Mouse (Mus musculus): Measurements from ENCODE around the gene Gm17455.

The Gm17455 gene

DNA sequence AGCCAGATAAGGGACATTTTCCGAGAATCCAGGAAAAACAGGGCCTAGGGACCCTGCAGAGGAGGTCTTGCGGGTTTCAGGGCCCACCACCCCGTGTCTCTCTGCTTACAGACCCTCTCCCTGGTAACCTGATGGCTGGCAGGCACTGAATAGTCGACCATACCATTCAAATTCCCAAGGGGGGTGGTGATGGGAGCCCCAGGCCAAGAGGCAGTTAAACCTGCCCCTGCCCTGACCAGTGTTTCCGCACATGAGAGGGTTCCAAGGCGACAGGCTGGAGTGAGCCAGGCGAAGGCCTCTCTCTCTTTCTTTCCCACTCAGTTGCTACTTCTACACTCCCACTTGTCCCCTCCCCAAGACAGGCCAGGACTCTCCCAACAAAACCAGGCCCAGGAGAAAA lies at the start of gene Gm17455:
Gene Gm17455 (plus strand): TSS at position 278 of the 400 bp plus-strand sequence.
- DNase-seq: no peak

GRCm38 (mm10) chr10:60350077-60350804 lies 49.3 kb upstream of the Gm17455 start:
- no peak for DNase-seq

DNA sequence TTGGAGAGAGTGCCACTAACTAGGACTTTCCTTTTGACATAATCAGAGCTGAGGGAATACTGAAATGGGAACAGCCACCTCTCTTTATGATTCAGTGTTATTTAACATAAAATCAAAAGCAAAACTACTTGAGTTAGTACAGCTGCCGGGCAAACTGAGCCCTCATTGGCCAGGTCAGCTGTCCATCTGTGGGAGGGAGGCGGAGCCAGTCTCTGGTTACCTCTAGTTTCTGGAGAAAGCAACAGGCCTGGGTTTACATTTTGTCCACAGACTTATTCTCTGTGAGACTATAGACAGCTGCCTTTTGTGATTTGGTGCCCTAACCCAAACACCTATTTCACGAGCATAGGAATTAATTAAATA lies 48.7 kb upstream of the Gm17455 start:
- DNase-seq: peak; percentile 97

DNA sequence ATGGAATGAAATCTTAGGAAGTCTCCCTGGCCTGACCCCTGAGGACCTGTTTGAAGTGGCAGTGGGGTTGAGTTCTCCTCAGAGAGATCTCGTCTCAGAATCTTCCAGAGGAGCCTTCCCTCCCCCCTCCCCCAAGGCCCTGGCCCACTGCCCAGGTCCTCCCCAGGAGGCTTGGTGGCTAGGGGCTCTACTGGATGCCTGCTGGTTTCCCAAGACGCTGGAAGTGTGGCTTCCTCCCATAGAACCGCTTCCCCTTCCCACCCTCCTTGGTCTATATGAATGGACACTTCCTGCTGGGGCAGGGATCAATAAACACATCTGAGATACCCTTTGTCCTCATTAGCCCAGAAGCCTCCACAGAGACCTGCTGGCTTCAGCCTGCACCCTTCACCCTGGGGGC lies 48.3 kb upstream of the Gm17455 start:
- DNase-seq: peak; percentile 54

DNA sequence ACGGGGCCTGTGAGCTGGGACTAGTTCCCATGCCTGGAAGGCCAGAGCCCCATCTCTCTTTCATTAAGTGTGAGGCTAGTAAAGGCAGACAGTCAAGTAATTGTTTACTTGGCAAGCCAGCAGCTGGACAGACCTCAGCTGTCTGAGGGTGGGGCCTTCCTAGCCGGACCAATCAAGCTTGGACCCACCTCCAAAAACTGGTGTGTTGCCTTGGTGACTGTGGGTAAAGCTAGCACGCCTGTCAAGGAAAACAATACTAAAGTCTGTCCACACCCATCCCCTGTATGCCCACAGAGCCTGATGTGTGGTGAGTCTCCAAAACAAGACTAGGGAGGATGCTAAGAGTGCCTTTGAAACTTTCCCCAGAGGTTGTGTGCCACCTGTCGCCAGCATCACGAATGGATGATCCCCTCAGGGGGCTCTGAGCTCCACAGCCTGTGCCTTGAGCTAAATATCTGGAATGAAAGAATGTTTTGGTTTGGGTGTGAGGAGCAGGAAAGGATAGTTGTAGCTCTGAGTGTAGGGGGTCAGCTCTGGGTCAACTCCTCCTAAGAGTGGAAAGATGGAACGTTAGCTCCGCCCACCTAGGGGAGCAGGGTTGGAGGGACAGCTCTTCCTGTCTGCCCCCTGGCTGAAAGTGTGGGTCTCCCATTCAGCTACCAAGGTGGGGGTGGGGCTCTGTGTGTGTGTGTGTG lies 47.6 kb upstream of the Gm17455 start:
- DNase-seq: peak; percentile 95

GRCm38 (mm10) chr10:60353241-60354002 lies 46.1 kb upstream of the Gm17455 start:
- no peak for DNase-seq

DNA sequence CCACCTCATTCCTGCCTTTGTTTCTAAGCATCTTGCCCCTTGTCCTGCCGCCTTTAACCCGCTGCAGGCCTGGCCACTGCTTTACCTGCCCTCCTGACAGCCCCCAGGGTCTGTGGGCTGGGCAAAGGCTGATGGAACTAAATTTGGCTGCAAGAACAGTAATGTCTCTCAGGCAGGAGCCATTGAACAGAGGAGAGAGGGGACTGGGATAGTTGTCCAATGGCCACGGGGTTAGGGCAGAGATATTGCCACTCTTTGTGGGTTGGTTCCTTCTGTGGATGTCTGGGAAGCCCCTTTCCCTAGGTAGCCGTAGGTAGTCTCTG lies 45.6 kb upstream of the Gm17455 start:
- no peak for DNase-seq

DNA sequence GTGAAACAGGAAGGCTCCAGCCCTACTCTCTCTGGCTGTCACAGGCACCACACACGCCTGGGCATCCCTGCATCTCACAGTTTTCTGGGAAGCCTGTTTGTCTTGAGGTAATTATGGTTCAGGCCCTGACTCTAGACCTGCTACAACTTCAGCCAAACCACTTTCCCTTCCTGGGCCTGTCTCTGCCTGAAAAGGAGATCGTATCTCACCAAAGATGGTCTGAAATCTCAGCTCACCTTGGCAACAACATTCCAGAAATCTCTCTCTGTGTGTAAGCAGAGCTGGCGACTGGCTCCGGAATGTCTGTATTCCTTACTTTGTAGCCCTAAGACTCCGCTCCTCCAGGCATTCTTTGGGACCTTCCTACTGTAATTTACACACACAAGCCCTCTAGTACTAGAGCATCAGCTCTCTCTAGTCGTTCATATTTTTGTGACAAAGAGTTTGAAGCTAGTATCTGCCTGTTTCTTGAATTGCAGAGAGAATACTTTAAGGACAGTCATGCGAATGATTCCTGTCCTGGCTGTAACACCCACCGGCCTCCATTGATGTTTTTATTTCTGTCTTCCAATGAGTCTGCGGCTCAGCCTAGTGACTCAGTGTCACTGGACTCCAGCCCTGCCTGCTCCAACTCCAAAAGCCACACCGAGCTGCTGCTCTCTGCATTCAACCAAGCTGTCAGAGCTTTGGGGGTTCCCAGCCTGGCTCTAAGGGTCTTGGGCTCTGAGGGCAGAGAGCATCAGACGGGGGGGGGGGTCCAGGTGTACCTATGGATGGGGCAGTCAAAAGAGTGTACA lies 44.4 kb upstream of the Gm17455 start:
- DNase-seq: no peak

DNA sequence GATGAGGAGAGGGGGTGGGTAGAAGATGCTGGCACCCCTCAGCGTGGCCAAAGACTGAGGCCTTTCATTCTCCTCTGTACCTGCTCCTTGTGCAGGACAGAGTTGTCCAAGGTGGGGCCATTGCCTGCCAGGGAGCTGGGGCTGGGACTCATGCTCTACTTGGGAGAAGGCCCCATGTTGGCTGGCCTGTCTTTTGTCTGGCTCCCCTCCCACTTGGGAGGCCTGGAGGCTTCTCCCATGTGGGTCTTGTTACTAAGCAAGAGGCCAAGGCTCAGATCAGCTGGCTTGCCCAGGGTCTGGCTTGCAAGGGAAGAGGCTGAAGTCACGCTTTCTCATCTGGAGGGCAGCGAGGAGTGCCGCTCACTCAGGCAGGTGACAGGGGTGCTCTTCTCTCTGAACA lies 42.1 kb upstream of the Gm17455 start:
- DNase-seq: no peak

DNA sequence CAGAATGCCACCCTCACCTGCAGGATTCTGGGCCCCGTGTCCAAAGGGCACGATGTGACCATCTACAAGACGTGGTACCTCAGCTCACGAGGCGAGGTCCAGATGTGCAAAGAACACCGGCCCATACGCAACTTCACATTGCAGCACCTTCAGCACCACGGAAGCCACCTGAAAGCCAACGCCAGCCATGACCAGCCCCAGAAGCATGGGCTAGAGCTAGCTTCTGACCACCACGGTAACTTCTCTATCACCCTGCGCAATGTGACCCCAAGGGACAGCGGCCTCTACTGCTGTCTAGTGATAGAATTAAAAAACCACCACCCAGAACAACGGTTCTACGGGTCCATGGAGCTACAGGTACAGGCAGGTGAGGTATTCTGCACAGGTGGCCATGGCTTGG lies 41.6 kb upstream of the Gm17455 start:
- no peak for DNase-seq

GRCm38 (mm10) chr10:60358776-60359175 lies 40.8 kb upstream of the Gm17455 start:
- DNase-seq: no peak

GRCm38 (mm10) chr10:60361615-60362309 lies 37.8 kb upstream of the Gm17455 start:
- no peak for DNase-seq

GRCm38 (mm10) chr10:60362310-60362628 lies 37.3 kb upstream of the Gm17455 start:
- DNase-seq: no peak

DNA sequence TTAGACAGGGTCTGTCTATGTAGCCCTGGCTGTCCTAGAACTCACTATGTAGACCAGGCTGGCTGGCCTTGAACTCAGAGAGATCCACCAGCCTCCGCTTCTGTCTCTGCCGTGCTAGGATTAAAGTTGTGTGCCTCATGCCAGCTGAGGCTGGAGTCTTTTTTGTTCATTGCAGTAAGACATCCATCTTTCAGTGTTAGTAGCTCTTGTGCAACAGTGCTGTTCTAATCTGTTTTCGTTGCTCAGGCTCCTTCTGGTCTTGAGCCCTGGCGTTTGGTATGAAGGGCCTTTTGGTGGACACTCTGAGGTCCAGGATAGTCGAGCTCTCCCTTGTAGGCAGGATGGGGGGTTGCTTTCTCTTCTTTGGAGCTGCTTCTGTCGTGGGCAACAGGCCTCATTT lies 36.1 kb upstream of the Gm17455 start:
- no peak for DNase-seq

- DNase-seq: no peak
Observed at GRCm38 (mm10) chr10:60367145-60367544, 32.4 kb upstream of the Gm17455 start.

GRCm38 (mm10) chr10:60367904-60368303 lies 31.6 kb upstream of the Gm17455 start:
- DNase-seq: no peak

- no peak for DNase-seq
Observed at GRCm38 (mm10) chr10:60369405-60369804, 30.1 kb upstream of the Gm17455 start.

DNA sequence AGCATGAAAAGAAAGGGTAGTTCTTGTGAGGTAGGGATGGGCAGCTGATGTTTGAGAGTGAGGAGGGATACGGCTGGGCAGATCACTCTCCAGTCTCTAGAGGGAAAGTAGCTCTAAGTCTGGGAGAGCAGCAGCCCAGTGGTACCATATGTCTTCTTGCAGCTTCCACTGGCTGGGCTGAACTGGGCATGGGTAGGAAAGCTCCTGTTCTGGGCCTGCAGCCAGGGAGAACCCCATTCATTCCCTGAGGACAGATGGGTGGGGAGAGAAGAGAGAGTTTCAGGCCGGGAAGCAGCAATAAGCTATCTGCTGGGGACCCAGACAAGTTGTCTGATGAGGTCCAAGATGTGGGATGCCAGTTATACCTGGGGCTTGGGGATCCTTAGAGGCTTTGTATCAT lies 29.4 kb upstream of the Gm17455 start:
- DNase-seq: no peak

DNA sequence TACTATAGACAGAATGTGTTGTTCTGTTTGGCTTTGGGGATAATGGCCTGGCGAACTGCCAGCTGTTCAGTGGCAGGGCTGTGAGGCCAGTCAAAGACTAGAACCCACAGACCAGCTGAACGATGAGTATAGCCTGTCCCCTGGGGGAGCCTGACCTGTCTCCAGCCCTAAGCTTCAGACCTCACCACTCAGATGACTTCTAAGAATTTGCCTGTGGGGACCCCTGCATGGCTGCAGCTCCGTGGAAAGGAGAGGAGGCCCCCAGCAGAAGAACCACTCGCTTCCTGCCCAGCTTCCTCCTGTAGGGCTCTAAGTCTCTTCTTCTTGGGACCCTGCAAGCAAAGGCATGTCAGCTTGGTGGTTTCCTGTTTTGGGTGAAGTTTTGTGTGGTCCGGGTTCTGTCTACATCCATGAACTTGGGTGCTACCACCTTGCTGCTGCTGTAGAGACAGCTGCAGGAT lies 28.9 kb upstream of the Gm17455 start:
- DNase-seq: no peak

DNA sequence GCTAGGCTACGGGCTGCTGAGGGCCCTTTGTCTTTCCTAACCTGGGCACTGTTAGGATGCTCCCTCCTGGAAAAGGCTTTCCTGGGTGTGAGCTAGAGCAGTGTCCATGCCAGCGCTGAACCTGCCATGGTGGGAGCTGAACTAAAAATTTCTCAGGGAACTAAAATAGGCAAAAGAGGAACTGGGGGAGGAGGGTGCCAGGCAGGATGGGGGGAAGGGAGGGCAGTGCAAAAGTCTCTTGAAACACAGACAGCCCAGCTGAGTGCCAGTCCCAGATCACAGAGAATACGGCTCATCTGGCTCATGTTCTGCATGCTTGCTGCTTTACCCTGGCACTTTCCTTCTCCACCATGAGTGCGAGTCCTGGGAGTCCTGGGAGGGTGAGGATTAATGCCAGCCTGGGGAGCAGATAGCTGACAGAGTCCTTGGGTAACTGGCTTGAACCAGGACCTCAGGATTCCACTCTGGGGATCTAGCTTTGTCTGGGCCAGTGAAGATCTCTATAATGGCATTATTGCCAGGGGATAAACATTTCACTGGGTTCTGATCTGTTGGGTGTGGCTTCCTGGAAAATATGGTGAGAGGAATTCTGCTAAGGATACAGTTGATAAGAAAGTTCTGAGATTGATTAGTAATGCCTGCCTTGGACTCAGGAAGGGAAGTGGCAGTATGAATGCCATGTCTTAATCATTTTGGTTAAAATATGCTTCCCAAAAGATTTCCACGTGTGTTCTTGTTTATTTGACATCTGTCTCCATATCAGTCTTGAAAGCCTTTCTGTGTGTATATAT lies 27.7 kb upstream of the Gm17455 start:
- DNase-seq: peak; percentile 64

DNA sequence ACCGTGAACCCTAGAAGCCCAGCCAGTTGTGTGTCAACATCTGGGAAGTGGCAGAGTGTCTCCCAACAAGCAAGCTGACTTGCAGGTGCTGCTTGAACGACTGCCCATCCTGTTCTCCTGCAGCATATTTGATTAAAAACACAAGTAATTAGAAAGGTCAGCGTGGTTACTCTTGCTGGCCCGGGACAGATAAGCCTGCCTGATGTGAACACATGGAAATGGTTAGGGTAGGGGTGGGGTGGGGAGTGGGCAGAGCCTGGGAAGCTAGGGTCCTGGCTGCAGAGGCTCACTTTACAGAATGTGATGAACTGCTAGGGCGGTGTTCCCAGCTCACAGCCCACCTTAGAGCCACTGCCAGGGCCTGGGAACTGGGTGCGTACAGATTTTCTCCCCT lies 26.0 kb upstream of the Gm17455 start:
- no peak for DNase-seq

Data from lung, postnatal 36 days (tissue).